Mouse (Mus musculus): ENCODE data around the gene Ap2b1.

DNA sequence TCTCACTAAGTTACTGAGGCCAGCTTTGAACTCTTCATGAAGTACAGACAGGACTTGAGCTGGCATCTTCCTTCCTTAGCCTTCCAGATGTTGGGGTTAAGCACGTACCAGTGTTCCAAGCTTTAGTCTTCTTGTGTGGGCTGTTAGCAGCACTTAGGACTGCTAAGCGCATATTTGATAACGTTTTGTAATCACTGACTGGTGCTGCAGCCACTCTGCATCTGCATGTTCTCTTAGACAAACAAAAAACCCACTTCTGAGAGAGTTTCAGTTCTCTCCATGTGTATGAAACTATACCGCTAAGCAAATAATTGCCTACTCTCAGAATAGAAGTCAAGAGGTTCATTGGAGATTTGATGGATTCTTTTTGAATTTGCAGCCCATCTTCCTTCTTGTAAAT, 20.2 kb downstream of the Ap2b1 start:
- TF ChIP-seq CTCF (IDR thresholded peaks at IDR 0.05) (no peak), EP300 (IDR thresholded peaks at IDR 0.05; ENCODE audit: insufficient read depth, low read depth, low read length) (no peak)

Data from heart, adult 2 months (tissue).